Mouse (Mus musculus) cerebellum, adult 18-20 months (tissue): ENCODE results near the gene Gm38431.
A peak's percentile ranks its signal among the peaks of the same experiment; 100 is the strongest.

Experiments used
- DNase-seq, 2 experiments: peaks; one replicate each; pipeline ENCODE4 v3.0.0; 2021

The Gm38431 gene

DNA sequence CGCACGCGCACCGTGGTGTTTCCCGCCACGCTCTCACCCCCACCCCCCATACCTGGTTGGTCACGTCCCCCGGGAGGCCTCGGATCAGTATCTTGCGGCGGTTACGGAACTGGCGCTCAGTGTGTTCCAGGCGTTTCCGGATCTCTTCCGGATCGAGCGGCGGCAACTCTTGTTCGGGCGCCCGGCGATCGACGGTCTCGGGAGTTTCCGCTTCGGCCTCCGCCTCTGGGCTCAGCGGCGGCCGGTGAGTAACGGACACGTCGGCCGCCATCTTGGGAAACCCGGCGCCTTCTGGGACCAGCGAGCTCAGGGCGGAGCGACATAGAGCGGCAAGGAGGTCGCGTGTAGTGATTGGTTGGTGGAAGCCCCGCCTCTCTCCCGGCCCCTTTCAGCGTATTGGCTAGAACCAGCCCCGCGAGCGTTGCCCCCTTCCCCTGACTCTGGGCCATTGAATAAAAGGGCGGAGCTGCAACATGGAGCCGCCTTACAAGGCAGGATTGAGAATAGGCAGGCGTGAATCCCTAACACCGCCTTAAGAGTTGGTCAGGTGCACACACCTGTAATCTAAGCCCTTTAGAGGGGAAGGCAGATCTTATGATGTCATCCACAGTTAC, at the start of gene Gm38431, which contains the start of gene Raver1:
TSS of gene Gm38431 (minus strand) at position 291 of the 614 bp plus-strand sequence.
TSS of gene Raver1 (minus strand) at position 302 of the 614 bp plus-strand sequence.
- peak; percentile 96 to 99 for DNase-seq

DNA sequence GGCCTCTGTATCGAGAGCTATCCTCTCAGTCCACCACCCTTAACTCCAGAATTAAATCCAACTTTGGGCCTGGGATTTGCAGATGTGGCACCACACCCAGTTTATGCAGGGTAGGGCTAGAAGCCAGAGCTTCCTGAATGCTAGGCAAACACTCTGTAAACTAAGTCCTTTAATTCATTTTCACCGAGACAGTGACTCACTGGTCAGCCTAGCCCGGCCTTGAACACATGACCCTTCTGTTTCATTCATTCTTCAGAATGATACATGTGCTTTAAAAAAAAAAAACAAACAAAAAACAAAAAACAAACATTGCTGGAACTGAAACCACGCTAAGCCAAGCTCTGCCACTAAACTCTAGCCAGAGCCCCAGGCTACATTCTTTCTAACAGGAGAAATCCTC, 46.6 kb upstream of the Gm38431 start:
- DNase-seq: no peak

DNA sequence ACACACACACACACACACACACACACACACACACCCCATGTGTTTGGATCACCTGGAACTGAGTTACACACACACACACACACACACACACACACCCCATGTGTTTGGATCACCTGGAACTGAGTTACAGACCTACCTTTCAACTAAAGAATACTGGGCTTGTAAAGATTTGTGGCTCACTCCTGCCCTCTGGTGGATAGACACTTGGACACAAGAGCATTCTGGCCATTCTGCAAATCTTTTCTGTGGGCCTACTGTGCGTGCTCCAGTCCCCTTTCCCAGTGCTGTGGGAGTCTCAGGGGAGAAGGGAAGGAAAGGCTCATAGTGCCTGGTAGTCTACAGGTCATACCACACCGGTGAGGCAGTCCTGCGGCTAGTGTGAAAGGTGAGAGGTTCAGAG, 45.4 kb upstream of the Gm38431 start:
- DNase-seq: peak; percentile 62 to 65

DNA sequence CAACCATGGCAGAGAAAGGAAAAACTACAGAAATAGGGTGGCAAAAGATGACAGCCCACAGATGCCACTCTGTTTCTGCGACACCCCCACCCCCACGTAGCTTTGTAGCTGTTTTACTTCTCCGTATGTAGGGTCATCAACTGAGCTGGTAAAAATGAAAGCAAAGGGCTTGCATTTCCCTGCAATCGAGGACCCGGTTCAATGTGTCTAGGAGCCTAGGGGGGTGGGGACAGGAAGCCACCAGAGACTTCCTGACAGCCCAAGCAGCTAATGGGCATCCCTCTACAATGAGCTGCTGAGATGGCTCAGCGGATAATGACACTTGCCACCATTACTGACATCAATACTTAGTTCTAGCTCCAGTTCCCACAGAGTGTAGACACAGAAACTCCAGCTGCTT, 44.6 kb upstream of the Gm38431 start:
- DNase-seq: no peak

DNA sequence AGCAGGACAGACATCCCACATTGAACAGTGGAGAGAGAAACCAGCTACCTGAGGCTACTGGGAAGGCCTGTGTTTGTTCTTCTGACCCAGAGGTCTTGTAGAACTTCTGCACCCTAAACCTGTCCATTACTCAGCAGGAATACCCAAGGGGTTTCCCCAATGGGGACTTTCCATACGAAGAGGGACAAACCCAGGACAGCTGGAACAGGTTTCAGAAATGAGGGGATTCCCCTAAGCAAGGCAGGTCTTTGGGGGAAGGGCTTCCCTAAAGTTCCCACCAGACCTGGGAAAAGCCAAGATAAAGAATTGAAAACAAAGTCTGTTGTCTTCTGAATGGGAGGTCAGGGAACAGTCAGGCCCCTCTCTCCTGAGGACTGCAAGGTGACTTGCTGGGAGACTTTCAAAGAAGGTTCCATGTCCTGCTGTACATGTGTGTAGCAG, 44.2 kb upstream of the Gm38431 start:
- DNase-seq: no peak

DNA sequence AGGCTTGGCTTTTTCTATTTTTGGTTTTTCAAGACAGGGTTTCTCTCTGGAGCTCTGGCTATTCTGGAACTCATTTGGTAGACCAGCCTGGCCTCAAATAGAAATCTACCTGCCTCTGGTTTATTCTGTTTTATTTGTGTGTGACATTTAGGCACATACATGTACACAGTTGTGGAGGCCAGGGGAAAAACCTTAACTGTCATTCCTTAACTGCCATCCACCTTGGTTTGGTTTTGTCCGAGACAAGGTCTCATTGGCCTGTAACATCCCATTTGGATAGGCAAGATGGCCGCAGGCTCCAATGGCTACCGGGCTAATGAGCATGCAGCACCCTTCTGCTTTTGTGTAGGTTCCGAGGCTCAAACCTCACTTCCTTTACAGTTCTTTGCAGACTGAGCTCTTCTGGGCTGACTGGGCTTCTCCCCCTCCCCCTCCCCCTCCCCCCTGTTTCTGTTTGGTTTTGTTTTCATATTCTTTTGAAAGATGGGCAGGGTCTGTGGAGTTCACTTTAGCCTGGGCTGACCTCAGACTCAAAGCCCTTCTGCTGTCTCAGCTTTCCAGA, 43.6 kb upstream of the Gm38431 start:
- no peak for DNase-seq

DNA sequence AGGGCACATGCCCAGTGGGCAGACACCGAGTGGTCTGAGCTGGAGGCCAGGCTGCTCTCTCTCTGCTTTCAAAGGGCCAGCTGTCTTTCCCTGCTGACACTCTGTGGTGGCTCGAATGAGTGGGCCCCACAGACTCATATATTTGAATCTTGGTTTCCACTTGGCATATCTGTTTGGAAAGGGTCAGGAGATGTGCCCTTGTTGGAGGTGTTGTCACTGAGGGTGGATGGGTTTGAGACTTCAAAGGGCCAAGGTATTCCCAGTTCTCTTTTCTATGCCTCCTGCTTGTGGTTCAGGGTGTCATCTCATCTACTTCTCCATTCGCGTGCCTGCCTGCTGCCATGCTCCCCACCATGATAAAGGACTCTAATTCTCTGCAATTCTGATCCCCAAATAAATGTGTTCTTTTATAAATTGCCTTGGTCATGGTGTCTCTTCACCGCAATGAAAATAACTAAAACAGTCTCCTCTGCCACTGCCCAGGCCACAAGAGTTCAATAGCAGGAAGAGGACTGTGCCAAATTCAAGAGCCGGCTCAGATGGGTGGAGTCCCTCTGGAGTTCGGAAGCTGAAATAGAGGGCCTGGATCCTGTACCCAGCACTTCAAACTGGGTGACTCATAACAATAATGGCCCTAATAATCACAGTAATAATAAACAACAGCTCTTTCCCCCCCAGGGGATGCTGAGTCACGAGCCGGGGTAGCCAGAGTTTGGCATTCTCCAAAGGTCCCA, 43.0 kb upstream of the Gm38431 start:
- no peak for DNase-seq

DNA sequence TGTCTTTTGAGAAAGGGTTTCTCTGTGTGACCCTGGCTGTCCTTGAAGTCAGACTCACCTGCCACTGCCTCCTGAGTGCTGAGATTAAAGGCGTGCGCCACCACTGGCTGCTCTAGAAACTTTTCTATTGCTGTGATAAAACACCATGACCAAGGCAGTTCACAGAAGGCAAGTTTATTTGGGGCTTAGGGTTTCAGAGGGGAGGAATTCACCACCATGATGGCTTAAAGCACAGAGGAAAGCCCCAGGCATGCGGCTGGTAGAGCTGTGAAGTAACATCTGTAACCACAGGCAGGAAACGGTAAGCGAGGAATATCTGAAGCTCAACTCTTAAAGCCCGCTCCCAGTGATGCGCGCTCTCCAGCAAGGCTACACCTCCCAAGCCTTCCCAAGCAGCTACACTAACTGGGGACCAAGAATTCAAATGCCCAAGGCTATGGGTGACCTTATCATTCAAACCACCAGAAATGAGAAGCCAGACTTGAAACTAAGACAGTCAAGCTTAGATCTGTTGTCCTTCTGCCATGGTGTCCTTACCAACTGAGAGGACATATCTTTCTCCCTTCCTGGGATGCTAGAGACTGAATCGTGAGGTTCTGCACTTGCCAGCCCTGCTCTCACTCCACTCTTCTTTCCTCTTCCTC, 41.4 kb upstream of the Gm38431 start:
- no peak for DNase-seq

DNA sequence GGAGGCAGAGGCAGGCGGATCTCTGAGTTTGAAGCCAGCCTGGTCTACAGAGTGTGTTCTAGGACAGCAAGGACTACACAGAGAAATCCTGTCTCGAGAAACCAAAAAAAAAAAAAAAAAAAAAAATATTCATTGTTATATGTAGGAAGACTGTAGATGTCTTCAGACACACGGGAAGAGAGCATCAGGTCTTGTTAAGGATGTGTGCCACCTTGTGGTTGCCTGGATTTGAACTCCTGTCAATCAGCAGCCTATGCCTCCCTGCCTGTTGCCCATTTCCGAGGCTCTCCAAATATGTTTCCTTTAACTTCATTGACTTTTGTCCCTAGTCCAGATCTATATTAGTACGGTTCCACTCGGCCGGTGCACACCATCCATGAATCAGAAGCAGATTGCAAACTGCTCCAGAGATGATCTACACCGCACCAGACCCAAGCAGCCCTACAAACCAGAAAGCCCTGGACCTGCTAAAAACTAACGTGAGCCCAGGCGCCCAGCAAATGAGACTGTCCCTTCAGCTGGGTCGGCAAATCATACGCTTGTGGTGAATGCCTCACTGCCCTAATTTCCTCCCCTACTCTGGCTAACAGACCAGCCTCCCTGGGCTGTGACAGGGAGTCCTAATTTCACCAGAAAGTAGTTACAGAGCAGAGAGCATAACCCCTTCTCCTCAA, 40.4 kb upstream of the Gm38431 start:
- no peak for DNase-seq

DNA sequence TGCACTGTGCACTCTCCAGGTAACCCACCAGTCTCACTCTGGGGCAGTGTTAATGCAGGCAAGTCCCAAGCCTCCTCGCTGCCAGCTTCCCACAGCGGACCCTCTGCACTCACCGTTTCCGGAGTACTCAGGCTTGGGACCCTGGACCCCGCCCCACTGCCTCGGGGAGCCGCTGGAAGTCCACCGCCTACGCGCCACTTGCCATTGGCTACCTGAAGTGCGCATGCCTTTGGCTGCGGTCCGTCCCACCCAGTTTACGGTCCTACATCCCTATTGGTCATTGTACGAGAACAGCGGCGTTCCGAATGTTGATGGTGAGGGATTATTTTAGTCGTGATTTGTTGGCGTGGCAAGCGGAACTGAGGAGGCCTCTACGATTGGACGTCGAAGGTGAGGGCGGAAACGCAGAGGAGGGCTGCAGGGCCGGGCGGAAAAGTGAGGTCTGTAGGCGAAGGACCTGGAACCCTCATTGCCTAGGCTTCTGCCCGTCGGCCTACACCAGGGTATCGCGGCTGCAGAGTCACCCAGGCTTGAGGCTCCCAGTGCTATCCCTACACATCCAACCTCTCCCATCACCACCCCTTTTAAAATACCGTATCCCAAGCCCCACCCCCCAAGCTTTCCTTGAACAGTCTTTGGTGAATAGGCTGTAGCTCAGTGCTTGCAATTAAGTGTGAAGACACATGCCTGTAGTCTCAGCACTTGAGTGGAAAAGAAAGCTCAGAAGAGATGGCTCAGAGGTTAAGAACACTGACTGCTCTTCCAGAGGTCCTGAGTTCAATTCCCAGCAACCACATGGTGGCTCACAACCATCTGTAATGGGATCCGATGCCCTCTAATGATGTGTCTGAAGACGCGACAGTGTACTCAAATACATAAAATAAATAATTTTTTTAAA, 39.5 kb upstream of the Gm38431 start, which contains the start of gene Tyk2:
TSS of gene Tyk2 (minus strand) at position 185 of the 898 bp plus-strand sequence.
- peak; percentile 87 to 96 for DNase-seq

DNA sequence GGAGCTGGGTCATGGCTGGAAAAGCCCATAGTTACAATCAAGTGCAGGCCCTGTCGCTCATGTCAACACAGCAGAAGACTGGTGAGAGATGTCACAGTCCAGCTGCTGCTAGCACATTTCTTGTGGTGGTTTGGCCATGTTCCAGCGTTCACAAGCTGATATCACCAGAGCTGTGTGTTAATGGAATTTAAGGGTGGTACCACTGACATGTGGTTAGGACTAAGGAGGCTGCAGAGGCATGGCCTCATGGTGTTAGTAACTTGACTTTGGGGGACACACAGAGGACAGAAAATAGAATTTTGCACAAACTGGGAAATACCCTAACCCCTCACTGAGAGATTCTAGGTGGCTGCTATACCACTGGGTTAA, 34.4 kb upstream of the Gm38431 start:
- DNase-seq: no peak

DNA sequence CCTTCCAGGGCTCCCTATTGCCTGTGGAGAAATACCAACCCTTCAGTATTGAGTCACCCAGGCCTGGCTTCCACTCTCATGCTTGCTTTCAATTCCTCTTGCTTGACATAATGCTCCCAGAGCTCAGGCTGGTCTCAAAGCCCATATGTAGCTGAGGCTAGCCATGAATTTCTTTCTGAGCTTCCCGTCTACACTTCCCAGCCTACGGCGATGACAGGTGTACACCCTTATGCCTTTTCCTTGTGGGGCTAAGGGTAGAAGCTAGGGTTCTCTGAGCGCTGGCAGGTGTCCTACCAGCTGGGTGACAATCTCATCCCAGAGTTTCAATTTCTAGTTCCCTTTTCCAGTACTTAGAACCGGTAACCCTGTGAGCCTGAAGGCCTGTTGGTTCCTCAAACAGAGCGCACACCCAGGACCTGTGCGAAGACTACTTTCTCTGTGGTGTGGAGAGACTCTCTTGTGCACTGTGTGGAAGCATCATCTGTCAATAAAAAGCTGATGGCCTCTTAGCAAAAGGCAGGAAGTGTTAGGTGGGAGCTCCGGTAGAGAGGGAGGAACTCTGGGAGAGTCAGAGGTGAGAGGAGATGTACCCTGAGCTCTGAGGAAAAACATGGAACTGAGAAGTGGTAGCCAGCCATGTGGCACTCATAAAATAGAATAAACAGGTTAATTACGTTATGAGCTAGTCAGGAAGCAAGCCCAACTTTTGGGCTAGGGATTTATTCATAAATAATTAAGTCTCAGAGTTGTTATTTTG, 33.9 kb upstream of the Gm38431 start:
- no peak for DNase-seq

DNA sequence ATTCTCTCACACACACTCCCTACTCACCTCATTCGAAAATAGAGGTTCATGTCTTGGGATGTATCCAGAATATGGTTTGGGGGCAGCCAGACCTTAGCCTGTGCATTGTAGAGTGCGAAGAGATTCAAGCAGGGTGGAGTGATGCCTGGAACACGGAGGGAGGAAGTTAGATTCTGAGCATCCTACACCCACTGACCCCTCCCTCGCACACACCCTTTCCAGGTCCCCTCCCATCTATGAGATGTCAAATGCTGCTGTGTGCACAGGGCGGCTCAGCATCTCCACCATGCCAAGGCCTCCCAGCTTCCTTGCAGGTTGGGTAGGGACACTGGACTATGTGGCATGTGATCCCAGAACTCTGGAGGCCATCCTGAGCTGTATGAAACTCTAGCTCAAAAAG, 33.0 kb upstream of the Gm38431 start:
- no peak for DNase-seq

DNA sequence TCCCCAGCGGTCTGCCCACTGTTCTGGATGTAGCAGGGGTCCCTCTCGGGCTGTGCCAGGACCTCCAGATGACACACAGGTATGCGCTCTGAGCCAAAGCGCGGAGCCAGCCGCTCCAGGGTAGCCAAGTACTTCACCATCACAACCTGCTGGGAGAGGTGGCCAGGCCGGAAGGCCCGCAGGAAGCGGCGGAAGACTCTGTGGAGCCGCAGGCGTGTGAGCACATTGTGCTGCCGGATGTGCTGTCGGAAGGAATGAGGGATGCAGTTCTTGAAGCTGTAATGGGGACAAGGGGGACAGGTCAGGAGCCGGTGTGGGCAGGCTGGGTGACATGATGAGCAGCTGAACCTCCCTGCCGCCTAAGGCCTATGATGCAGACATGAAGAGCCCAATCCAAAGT, 29.7 kb upstream of the Gm38431 start:
- no peak for DNase-seq

DNA sequence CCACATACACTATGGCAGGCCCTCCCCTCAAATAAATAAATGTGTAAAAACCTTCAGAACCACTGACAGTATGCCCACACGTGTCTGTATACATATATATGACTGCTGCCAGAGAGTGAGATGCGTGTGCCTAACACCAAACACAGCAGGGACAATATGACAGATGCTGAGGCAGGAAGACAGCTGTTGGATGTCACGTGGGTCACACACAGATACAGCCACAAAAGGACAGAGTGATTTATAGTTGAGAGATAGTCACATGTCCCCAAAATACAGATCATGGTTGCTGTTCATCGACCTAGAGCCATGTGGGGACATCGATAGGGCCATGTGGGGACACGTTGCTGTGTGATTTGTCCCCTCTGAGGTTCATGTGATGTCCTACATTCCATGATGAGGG, 25.3 kb upstream of the Gm38431 start:
- DNase-seq: no peak

DNA sequence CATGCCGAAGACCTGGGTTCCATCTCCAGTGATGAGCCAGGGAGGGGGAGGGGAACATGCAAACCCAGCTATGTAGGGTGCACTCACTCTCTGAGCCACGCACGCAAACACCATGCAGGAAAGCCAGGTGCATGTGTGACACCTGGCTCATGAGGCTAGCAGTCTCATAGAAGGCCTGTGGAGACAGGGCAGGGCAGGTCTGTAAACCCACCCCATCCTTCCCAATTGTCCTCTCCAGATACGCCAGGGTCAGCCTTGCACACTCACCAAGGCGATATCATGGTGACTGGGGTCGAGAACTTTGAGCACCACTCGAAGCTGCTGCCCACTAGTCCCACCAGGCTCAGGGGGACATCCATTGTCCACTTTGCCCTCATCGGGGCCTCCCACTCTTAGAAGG, 23.3 kb upstream of the Gm38431 start:
- no peak for DNase-seq

DNA sequence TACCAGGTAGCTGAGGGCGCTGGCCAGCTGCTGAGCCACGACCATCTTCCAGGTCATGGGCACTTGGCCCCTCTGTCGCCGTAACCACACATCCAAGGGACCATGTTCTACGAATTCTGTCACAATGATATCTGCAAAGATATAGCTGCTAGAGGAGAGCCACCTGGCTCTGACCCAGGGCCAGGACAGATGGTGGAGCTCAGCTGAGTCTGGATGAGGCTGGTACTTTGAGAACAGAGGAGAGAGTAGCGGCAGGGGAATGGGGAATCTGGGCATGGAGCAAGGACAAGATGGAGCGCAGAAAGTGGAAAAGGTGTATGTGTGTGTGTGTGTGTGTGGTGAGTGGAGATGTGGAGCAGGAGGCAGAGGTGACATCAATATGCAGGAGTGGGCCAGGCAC, 22.4 kb upstream of the Gm38431 start:
- peak; percentile 36 to 49 for DNase-seq

DNA sequence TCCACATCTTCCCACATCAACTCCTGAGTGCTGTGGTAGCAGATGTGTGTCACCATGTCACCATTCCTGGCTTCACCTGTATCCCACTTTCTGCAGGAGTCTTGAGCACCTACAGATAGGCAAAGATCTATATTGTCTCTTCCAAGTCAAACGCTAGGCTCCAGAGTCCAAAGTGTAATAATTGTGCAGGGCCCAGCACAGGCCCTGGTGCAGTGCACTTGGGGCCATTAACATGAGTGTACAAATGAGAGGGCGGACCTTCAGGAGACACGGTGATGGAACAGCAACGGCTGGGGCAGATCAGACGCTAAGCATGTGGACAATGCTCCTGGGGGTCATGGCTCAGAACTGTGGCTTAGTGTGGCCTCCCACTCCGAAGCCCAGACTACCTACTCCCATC, 22.0 kb upstream of the Gm38431 start:
- DNase-seq: no peak

DNA sequence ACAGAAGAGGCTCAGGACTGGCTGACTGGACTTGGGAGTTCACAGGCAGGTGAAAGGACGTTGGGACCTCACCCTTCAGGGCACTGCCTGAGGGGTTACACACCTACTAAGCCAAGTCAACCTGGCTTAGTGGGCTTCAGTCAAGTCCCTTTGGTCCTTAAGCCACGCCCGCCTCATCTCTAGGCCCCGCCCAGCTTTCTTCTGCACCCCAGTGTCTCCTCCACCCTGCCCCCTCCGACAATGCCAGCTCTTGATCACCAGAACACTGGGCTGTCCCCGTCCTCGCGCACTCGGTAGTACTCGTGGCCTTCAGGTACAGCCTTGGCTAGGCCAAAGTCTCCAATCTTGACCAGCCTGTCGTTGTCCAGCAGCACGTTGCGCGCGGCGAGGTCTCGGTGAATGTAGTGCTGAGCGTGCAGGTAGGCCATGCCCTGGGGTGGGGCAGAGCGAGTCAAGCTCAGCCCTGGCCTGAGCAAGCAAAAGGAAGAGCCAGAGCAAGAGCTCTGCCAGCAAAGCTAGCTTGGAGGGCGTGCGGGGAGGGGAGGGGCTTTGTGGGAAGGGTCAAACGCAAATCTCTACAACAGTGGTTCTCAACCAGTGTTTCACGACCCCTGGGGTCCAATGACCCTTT, 15.9 kb upstream of the Gm38431 start:
- DNase-seq: no peak

DNA sequence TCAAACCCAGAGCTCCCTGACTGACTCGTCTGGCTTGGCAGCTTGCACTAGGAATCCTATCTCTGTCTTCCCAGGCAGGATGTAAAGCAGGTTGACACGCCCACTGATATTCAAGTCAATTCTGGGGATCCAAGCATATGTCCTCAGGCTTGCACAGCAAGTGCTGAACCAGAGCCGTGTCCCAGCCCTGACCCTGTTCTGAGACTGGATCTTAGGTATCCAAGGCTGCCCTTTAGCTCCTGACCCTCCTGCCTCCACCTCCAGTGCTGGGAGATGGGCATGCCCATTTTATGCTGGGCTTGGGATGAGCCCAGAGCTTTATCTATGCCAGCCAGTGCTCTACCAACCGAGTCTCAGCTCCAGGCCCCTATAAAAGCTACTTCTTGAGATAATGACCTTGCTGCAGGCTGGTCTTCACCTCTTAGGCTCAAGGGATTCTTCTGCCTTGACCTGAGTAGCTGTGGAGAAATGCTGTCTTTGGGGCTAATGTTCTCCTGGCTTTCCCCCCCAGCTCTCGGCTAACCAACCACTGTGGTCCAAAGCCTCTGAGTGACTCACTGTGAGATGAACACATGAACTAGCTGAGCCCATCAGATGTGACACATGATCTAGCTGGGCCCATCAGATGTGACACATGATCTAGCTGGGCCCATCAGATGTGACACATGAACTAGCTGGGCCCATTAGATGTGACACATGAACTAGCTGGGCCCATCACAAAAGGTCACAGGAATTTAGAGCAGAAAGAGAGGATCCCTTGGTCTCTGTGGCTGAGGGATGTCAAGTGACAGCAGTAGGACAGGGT, 14.2 kb upstream of the Gm38431 start:
- DNase-seq: no peak
